Mouse (Mus musculus) G1E (cell line): Measurements from ENCODE around the gene Bmp2k. TPM values are rescaled to one million over a fixed set of nuclear protein-coding genes. Genes with fewer than 3 reads are reported as not detected.
"Not testable (repeated sequence)": the region's sequence is repeated elsewhere in the genome, so short reads cannot be mapped to it uniquely, and the experiment has no call there.

Experiments used
- ATAC-seq: 2 replicates; pipeline ENCODE4 v1.8.0; 2016; ENCODE audit warnings: mild to moderate bottlenecking; ENCODE audit not compliant: insufficient number of reproducible peaks, poor library complexity, low FRiP score, severe bottlenecking; ENCODE audit errors: extremely low read depth
- DNase-seq: peaks from one replicate; pipeline ENCODE4 v3.0.0; 2012; ENCODE audit warnings: low spot score
- H3K27me3 ChIP-seq: 2 replicates; pipeline ENCODE4 v1.6.1; 2012; ENCODE audit warnings: mild to moderate bottlenecking, low read length, inconsistent platforms; ENCODE audit not compliant: insufficient read depth
- H3K36me3 ChIP-seq: replicated peaks from 2 replicates; pipeline ENCODE3; 2012; ENCODE audit warnings: mild to moderate bottlenecking, inconsistent platforms
- H3K4me1 ChIP-seq: 2 replicates; pipeline ENCODE4 v1.6.1; 2012; ENCODE audit warnings: low read depth, low read length, inconsistent platforms, mixed read lengths; ENCODE audit not compliant: insufficient read depth
- H3K4me3 ChIP-seq: 2 replicates; pipeline ENCODE4 v1.5.1; 2012; ENCODE audit warnings: low read depth, mild to moderate bottlenecking, inconsistent platforms, low read length, moderate library complexity, mixed read lengths
- H3K9me3 ChIP-seq: replicated peaks from 2 replicates; pipeline ENCODE4 v1.6.1; 2012; ENCODE audit warnings: inconsistent platforms
- CTCF ChIP-seq: IDR thresholded peaks from 2 replicates; pipeline ENCODE4 v1.5.1; 2012; ENCODE audit warnings: low read depth, low read length, inconsistent platforms, mixed read lengths
- GATA1 ChIP-seq: IDR thresholded peaks from 2 replicates; pipeline ENCODE4 v1.6.1; 2012; ENCODE audit warnings: borderline replicate concordance, low read length, inconsistent platforms, mixed read lengths
- GATA2 ChIP-seq: IDR thresholded peaks from 2 replicates; pipeline ENCODE4 v1.6.1; 2012; ENCODE audit warnings: low read depth, low read length, inconsistent platforms, borderline replicate concordance
- POLR2AphosphoS5 ChIP-seq: IDR thresholded peaks from 2 replicates; pipeline ENCODE4 v1.6.1; 2012; ENCODE audit warnings: low read depth, low read length, inconsistent platforms; ENCODE audit not compliant: insufficient replicate concordance
- TAL1 ChIP-seq: conservative IDR thresholded peaks from 2 replicates; pipeline ENCODE4 v1.6.1; 2012; ENCODE audit warnings: low read depth, low read length, inconsistent platforms, mixed read lengths
- polyA plus RNA-seq: library from polyadenylated mRNA; stranded (reverse); fragments of >175 nt; gene quantifications from 2 replicates; pipeline ENCODE4 v1.2.3, GENCODE M21; 2012
- total RNA-seq, 2 experiments: library from RNA; stranded (forward) in 1 of 2; stranded (reverse) in 1 of 2; fragments of 200-1000 nt in 1 of 2; fragments of >200 nt in 1 of 2; fragmentation: Nextera tagmentation in 1 of 2; gene quantifications; 2 replicates each; pipeline ENCODE4 v1.2.3; 2014 to 2017

Gene Bmp2k
- total and polyA plus RNA-seq, 3 experiments = 52.6 to 944 (median 380) TPM

DNA sequence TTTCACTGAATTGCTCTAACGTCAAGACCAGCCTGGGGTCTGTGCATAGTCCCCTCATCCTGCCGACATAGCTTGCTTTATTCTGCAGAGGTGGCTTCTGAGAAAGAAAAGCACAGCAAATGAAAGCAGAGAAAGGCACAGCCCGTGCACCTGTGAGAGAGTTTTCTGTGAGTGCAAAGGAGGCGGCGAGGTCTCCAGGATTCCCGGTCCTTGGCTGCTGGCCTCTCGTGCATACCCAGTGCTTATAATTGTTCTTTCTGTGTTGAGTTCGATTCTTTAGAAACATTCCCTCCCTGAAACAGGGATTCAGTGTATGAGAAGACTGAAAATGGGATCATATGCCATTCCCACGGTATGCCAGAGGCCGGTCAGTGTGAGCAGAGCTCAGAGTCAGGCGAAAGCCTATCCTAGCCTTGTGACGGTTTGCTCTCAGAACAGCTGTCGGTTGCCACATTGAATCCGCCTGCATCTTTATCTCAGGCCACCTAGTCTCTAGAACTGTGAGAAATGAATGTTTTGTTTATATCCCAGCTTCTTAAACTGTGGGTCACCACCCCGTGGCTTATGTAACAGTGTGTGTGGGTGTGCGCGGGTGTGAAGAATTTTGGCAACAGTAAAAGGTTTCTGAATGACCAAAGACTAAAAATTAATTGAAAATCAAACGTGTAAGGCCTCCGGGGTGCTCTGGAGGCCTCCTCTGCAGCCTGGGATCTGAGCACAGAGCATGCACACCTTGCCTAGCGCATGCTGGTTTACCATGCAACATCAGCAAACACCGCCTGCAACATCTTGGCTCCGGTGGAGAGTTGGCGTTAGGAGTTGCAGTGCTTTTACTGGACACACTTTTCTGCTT, 6.9 kb downstream of the Bmp2k start:
- DNase-seq (no peak), ATAC-seq (no peak)
- Histone ChIP-seq H3K36me3 (peaks cover 54% of the 10 kb centered on the region), H3K4me1 (peaks cover 68% of the 10 kb centered on the region), H3K27me3 (no peaks in the 10 kb centered on the region), H3K9me3 (no peaks in the 10 kb centered on the region), H3K4me3 (peak overlapping the region; percentile 90)
- TF ChIP-seq GATA2 = no peak
- TF ChIP-seq TAL1 = no peak
- TF ChIP-seq CTCF = no peak
- no peak for TF ChIP-seq POLR2AphosphoS5
- TF ChIP-seq GATA1 = no peak

DNA sequence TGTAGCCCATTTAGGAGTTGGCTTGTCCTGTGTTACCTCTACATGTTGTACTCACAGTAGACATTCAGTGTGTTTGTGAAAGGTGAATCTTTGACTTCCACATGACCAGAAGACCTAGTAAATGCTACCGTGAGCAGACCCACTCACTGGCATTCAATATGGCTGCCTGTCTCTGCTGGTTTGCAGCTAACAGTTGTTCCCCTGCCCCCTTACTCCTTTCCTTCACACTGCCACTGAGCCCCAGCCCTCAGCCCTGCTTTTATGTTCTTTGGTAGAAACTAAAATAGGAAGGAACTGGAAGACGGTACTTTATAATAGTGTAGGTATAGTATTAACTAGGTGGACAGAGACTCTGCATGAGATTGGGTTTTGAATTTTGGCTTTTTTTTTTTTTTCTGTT, 8.4 kb downstream of the Bmp2k start:
- TF ChIP-seq GATA1 (no peak), CTCF (no peak), TAL1 (no peak), GATA2 (no peak), POLR2AphosphoS5 (no peak)
- Histone ChIP-seq H3K9me3 (no peaks in the 10 kb centered on the region), H3K27me3 (no peaks in the 10 kb centered on the region), H3K4me3 (peak overlapping the region; percentile 58; the same call in 1 of the 2 replicates), H3K4me1 (peaks cover 81% of the 10 kb centered on the region), H3K36me3 (peaks cover 50% of the 10 kb centered on the region)
- DNase-seq (no peak), ATAC-seq (no peak)

DNA sequence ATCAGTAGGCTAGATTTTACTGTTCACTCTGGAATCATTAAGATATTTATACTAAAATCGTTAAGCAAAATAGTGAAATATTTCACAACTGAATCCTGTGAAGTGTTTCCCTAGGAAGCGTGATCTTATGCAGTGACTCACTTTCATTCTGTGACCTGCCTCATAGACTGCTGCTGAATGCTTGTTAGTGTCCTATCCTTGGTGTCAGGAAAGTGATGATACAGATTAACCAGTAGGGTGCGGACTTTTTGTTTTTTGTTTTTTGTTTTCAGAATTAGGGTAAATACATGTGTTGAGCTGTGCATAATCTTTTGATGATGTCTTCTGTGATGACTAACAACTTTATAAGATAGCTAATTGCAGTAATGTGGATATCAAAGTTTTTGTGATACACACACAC, 9.4 kb downstream of the Bmp2k start:
- H3K4me1 ChIP-seq = peaks cover 77% of the 10 kb centered on the region
- H3K9me3 ChIP-seq = no peaks in the 10 kb centered on the region
- peaks cover 42% of the 10 kb centered on the region for H3K36me3 ChIP-seq
- DNase-seq (no peak), ATAC-seq (no peak)
- H3K27me3 ChIP-seq = no peaks in the 10 kb centered on the region
- TF ChIP-seq CTCF (no peak), GATA2 (no peak)
- H3K4me3 ChIP-seq = peak overlapping the region; percentile 50; the same call in 1 of the 2 replicates

DNA sequence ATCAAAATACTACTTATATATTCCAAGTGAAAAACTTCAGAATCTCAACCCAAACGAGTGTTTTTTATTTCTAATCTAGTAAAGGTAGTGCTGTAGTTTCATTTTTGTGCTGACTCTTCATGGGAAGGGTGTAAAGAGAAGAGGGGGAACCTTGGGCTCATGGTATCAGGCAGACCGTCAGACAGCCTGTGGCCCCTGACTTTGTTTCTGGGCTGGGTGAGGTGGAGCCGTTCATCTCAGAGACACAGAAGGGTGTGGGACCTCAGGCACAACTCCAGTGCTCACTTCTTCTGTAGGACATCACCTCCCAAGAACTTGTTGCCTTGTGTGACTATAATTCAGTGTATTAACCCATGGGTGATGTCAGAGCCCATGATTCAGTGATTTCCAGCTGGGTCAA, 10.0 kb downstream of the Bmp2k start:
- Histone ChIP-seq H3K27me3 (no peaks in the 10 kb centered on the region), H3K36me3 (peaks cover 38% of the 10 kb centered on the region), H3K4me1 (peaks cover 73% of the 10 kb centered on the region), H3K4me3 (peak overlapping the region; percentile 61; the same call in 1 of the 2 replicates), H3K9me3 (no peaks in the 10 kb centered on the region)
- TF ChIP-seq GATA1 (no peak), CTCF (no peak), GATA2 (no peak), TAL1 (no peak), POLR2AphosphoS5 (no peak)
- no peak for DNase-seq
- no peak for ATAC-seq

DNA sequence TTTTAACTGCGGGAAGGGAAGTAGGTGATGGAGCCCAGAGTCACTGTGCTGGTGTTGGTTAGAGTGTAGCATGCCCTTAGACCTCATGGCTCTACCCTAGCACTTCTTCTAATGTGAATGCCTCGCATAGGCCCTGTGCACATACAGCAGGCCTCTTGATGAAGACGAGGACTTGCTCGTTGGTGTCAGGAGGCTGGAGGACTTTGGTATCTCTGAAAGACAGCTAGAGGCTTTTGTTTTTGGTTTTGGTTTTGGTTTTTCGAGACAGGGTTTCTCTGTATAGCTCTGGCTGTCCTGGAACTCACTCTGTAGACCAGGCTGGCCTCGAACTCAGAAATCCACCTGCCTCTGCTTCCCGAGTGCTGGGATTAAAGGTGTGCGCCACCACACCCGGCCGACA, 11.7 kb downstream of the Bmp2k start:
- not testable (repeated sequence) for DNase-seq, ATAC-seq, H3K27me3 ChIP-seq, H3K9me3 ChIP-seq
- Histone ChIP-seq H3K4me3 (peak overlapping the region; percentile 52; the same call in 1 of the 2 replicates), H3K36me3 (peaks cover 41% of the 10 kb centered on the region), H3K4me1 (peaks cover 80% of the 10 kb centered on the region)

DNA sequence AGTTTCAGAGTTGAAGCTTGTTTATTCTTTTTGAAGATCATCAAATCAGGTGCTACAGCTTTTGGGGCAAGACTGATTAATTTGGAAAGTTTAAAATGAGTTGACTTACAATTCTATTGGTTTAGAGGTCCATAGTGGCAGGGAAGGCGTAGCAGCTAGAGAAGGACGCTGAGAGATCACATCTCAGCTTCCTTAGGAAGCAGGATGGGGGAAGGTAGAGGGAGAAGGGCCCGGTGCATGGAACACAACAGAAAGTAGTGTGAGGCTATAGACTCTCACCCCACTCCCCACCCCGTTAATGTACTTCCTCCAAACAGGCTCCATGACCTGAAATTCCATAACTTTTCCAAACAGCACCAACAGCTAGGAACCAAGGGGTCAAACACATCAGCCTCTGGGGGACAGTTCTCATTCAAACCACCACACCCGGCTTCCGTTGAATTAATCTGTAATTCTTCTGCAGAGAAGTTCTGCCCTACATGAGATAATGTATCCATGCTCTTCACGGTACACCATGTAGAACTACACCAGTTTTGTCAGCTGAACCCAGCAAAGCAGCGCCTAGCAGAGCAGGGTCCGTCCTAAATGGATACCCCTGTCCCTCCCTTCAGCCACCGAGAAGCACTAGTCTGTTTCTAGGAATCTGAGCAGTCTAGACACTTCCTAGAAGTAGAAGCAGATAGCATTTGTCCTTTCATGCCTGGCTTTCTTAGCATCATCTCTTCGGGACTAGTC, 12.3 kb downstream of the Bmp2k start:
- no peak for DNase-seq
- no peak for TF ChIP-seq TAL1
- TF ChIP-seq CTCF = no peak
- no peak for TF ChIP-seq GATA1
- no peak for TF ChIP-seq GATA2
- no peak for TF ChIP-seq POLR2AphosphoS5

More for the DNA sequence above, 12.3 kb downstream of the Bmp2k start:
- Histone ChIP-seq H3K4me3 (peak overlapping the region; percentile 56; the same call in 1 of the 2 replicates), H3K9me3 (no peaks in the 10 kb centered on the region), H3K27me3 (no peaks in the 10 kb centered on the region), H3K36me3 (peaks cover 37% of the 10 kb centered on the region), H3K4me1 (peaks cover 80% of the 10 kb centered on the region)
- ATAC-seq = 0 out of 2 replicates have a peak, but pooled peaks have one; percentile 3
